Mouse (Mus musculus) CH12F3 (cell line): Measurements from ENCODE around the gene Olfr221.

Experiments used
- in situ Hi-C: fragments of 300-500 bp; cut with MboI; formaldehyde crosslinking; loops from 2 replicates; pipeline ENCODE4 v1.14.3; 2020; ENCODE audit warnings: low sequenced_read_pairs

Gene Olfr221

GRCm38 (mm10) chr14:52006241-52006640 is 36.0 kb downstream of the Olfr221 start:
- in situ Hi-C loops = loop anchor here (5.0 kb wide), 1 partner anchor 99 kb away; no protein-coding TSS in a partner anchor

GRCm38 (mm10) chr14:52005616-52006015 is 36.6 kb downstream of the Olfr221 start:
- in situ Hi-C loops = loop anchor here (5.0 kb wide), 1 partner anchor 98 kb away; no protein-coding TSS in a partner anchor

GRCm38 (mm10) chr14:52005141-52005540 is 37.1 kb downstream of the Olfr221 start:
- in situ Hi-C loops = loop anchor here (5.0 kb wide), 1 partner anchor 98 kb away; no protein-coding TSS in a partner anchor

- in situ Hi-C loops = no loop called here
Observed at GRCm38 (mm10) chr14:52003981-52004495, 38.2 kb downstream of the Olfr221 start.

GRCm38 (mm10) chr14:51997483-51997882 is 44.8 kb downstream of the Olfr221 start:
- in situ Hi-C loops = no loop called here

GRCm38 (mm10) chr14:51996866-51997265 is 45.4 kb downstream of the Olfr221 start:
- in situ Hi-C loops = no loop called here

GRCm38 (mm10) chr14:51996231-51996841 is 45.9 kb downstream of the Olfr221 start:
- in situ Hi-C loops = no loop called here

GRCm38 (mm10) chr14:51995219-51995871 is 46.9 kb downstream of the Olfr221 start:
- in situ Hi-C loops = no loop called here

GRCm38 (mm10) chr14:51994453-51994852 is 47.8 kb downstream of the Olfr221 start:
- in situ Hi-C loops = no loop called here

- in situ Hi-C loops = no loop called here
Observed at GRCm38 (mm10) chr14:51989461-51989970, 52.7 kb downstream of the Olfr221 start.

GRCm38 (mm10) chr14:51988731-51989130 is 53.5 kb downstream of the Olfr221 start:
- in situ Hi-C loops = no loop called here

- in situ Hi-C loops = no loop called here
Observed at GRCm38 (mm10) chr14:51987177-51987576, 55.1 kb downstream of the Olfr221 start.

GRCm38 (mm10) chr14:51986153-51986505 is 56.1 kb downstream of the Olfr221 start:
- in situ Hi-C loops = no loop called here

GRCm38 (mm10) chr14:51985301-51986152 is 56.7 kb downstream of the Olfr221 start:
- in situ Hi-C loops = no loop called here

- in situ Hi-C loops = no loop called here
Observed at GRCm38 (mm10) chr14:51984247-51985231, 57.7 kb downstream of the Olfr221 start, which contains the start of gene Arhgef40. Gene Arhgef40, plus strand, starts transcription at chr14:51984719.
